Mouse (Mus musculus): ENCODE data around the gene Sh3kbp1. TPM values are rescaled to one million over a fixed set of nuclear protein-coding genes. Genes with fewer than 3 reads are reported as not detected.

The Sh3kbp1 gene
- total RNA-seq, 2 experiments from 2014 or later = 143 to 157 TPM

- intact Hi-C loops (cut with DNase I) = no loop called here
- no peak for DNase-seq
These were observed 49.2 kb downstream of the Sh3kbp1 start for GRCm38 (mm10) chrX:159676242-159676641.

GRCm38 (mm10) chrX:159677585-159678319 lies 50.7 kb downstream of the Sh3kbp1 start:
- intact Hi-C loops (cut with DNase I) = no loop called here
- no peak for DNase-seq

- intact Hi-C loops (cut with DNase I) = no loop called here
- no peak for DNase-seq
These were observed 51.3 kb downstream of the Sh3kbp1 start for GRCm38 (mm10) chrX:159678320-159678835.

GRCm38 (mm10) chrX:159685521-159685920 lies 58.4 kb downstream of the Sh3kbp1 start:
- DNase-seq = no peak
- intact Hi-C loops (cut with DNase I) = no loop called here

DNA sequence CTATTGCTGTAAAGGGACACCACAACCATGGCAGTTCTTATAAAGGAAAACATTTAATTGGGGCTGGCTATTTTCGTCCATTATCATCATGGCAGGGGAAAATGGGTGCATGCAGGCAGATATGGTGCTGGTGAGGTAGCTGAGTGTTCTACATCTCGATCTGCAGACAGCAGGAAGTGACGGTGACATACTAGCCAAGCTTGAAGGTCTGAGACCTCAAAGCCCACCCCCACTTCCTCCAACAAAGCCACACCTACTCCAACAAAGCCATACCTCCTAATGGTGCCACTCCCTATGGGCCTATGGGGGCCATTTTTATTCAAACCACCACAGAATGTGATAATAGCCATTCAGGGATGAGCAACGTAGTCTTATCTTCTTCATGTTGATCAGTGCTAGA lies 59.8 kb downstream of the Sh3kbp1 start:
- DNase-seq = no peak

DNA sequence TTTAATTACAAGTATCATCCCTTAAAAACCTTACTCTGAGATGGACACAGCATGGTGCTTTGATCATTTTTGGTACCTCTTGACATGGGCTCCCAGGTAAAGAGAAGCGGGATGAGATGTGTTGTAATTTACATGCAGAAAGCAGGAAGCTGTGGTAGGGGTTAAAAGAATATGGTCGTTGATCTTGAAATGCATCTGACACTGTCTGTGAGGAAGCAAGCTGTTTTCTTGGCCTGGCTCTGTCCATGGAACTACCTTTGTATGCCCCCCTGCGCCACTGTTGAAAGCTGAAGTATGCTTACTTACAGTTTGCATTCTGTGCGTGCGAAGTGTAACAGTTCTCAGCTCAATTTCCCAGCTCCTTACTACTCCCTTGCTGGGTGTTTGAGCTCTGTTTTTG lies 61.6 kb downstream of the Sh3kbp1 start:
- no peak for DNase-seq
- intact Hi-C loops (cut with DNase I) = no loop called here

More for the DNA sequence above, 59.8 kb downstream of the Sh3kbp1 start:
- intact Hi-C loops (cut with DNase I) = no loop called here

DNA sequence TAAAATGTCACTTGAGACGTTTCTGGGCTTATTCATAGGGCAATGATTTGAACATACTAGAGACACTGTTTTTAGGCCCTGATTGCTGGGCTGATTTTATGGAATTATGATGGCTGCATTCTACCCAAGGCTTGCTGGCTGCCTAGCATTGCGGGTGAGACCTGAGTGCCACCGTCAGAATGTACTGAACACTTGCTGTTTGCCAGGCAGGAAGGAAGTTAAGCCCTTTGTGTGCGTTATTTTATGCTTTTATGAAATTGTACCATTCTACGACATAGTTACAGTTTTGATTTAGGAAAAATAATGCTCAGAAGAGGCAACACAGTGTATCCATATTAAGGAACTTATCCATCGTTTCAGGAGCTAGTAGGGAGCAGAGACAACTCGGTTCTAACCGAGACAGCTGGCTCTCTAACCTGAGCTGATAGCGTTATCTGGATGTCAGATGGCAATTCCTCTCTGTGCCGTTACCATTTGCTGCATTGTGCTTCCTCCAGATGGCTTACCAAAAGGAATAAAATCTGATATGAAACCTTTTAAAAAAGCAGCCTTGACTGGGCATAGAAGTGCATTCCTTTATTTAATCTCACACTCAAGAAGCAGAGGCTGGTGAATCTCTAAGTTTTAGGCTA lies 62.8 kb downstream of the Sh3kbp1 start:
- intact Hi-C loops (cut with DNase I) = no loop called here
- no peak for DNase-seq

- intact Hi-C loops (cut with DNase I) = no loop called here
These were observed 66.1 kb downstream of the Sh3kbp1 start for GRCm38 (mm10) chrX:159693126-159693525.

GRCm38 (mm10) chrX:159696545-159696944 lies 69.5 kb downstream of the Sh3kbp1 start:
- no peak for DNase-seq
- intact Hi-C loops (cut with DNase I) = no loop called here

More at GRCm38 (mm10) chrX:159693126-159693525, 66.1 kb downstream of the Sh3kbp1 start:
- DNase-seq = no peak

DNA sequence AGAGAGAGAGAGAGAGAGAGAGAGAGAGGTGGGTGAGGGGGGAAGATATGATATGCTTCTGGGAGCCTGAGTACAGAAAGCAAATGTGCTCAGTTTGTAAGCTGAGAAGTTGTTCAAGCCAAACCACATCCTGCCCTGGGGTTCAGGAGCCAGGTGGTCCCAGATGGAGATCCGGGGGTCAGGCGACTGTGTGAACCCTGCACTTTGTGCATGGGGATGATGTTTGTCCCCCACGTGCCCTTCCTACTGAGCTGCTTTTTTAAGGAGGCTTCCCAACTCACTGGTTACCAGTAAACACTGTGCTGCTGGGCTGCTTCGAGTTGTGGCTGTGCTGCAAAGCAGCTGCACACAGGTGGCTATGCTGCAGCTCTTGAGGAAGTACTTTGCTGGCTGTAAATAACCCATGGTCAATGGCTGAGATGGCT lies 70.0 kb downstream of the Sh3kbp1 start:
- peak; percentile 6 to 10 for DNase-seq
- intact Hi-C loops (cut with DNase I) = no loop called here

DNA sequence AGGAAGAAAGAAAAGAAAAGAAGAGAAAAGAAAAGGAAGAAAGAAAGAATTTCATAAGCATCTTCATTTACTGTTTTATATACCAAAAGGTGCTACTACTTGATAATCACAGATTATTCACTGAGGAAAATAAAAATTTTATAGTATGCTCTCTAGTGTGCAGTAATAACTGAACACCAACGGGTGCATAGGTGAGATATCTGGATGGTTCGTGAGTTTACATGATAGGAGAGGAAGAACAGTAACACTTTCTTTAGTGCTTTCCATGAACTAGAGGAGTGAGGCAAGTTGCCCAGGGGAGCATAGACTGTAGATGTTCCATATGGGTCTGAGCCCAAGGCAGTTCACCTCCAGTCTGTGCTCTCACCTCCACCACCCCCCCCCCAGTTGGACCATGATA lies 75.8 kb downstream of the Sh3kbp1 start:
- intact Hi-C loops (cut with DNase I) = no loop called here
- DNase-seq = no peak

GRCm38 (mm10) chrX:159704381-159705004 lies 77.4 kb downstream of the Sh3kbp1 start:
- DNase-seq = no peak
- intact Hi-C loops (cut with DNase I) = no loop called here

DNA sequence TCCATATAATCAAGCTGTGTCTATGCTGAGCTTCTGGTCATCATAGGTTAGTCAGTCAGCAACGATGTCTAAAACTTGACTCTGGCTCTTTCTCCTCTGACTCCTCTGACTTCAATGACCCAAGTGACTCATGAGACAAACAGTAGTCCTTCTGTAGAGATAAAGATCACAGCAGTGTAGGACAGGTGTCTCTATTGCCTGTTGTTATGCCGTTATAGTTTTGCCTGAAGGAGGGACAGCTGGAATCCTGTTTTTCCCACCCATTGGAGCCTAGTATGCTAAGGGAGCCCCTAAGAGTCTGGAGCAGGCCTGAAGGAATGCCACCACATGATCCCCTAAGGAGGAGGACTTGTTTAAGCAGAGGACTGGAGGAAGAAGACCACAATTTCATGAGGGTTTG lies 78.3 kb downstream of the Sh3kbp1 start:
- no peak for DNase-seq
- intact Hi-C loops (cut with DNase I) = no loop called here

DNA sequence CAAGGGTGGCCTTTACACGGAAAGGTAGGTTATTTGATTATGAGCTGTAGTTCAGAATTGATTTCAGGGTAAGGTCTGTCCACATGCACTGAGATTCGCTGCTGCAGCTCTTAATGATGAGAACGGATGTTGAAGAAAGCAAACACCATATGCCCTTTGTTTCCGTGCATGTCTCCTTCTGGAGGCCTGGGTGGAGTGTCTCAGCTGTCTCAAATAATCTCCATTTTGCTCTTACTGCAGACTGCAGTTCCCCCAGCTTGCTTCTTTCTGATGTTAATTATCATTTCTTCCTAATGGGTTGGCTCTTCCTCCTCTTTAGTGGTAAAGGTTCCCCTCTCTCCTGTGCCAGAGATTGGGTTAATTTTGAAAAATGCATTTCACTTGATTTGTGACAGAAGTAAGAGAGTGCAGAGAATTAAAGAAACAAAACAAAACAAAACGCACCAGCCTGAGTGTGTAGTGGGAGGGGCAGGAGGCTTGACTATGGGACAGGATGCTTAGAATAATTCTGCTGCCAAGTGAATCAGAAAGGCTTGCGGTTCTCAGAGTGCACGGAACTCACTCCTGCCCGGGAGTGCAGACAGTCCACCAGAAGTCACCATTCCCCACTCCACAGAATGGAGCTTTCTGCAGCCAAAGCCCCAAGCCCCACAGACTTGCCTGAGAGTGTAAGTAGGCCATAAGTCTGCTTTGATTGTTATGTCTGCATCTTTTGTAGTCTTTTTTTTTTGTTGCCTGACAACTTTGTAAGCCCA lies 81.2 kb downstream of the Sh3kbp1 start:
- intact Hi-C loops (cut with DNase I) = no loop called here
- DNase-seq = no peak

DNA sequence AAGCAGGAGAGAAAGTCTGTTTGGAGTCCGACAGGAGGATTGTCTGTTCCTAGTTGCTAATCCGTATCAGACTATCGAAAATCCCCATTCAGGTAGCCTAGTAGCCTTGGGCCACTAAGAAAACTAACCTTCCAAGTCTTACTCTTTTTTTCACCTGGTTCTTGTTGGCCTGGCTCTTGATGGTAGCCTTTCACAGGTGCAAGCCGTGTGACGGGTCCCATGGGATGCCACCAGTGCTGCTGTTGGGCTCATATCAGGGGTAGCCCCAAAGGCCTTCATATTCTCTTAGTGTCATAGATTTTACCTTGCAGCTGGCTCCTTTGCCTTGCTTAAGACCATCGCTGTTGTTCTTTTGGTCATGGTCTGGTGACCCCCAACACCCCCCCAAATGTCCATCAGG lies 82.2 kb downstream of the Sh3kbp1 start:
- intact Hi-C loops (cut with DNase I) = no loop called here
- no peak for DNase-seq

DNA sequence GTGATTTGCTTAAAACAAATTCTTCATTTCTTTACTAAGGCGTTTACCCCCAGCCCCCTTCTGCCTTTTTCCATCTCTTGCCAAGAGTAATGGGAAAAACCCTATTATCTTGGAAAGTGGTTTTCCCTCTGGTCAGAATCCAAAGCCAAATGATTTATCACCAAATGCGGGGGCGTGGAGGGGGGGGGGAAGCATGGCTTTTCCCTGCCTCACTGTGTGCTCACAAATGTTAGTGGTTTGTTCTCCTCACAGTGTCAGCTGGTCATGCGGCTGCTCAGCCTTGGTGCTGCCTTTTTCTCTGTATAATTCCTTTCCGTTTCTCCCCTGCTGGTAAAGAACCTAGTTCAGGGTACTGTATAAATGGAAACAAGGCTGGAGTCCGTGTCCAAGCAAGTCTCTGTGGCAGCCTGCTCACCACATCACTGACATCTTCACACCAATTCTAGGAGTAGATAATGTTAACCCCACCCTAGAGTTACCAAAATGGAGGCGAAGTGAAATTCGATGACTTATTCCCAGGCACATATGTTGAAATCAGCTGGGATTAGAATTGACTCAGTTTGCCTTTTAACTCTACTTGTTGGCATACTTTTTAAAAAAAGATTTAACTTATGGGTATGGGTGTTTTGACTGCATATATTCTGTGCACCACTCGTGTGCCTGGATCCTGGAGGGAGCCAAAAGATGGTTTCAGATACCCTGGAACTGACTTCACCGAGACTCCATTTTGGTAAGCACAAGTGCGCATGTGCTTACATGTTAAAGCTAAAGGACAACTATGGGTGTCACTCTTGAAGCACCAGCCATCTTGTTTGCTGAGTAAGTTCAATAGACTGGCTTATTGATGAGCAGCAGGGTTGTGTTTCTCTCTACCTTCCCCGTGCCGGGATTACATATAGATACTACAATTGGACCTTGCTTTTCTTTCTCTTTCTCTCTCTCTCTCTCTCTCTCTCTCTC lies 84.3 kb downstream of the Sh3kbp1 start:
- intact Hi-C loops (cut with DNase I) = no loop called here
- DNase-seq = no peak

DNA sequence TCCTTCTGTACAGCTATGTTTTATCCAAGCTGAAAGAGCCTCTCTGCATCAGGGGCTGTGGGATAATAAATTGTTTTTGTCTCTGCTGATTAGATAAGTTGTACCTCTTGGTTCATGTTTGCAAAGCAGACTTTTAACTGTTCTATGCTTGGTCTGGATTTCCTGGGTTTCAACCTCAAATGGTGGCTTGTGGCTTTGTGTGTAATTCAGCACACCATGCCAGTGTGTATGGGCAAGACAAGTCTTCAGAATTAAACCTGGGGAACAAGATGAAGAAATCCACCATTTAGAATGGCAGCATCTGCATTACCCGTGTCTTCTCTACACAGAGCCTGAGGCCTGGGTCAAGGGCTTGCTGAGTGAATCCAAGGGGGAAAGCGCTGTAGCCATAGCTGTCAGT lies 86.1 kb downstream of the Sh3kbp1 start:
- intact Hi-C loops (cut with DNase I) = no loop called here
- DNase-seq = no peak

- no peak for DNase-seq
- intact Hi-C loops (cut with DNase I) = no loop called here
These were observed 94.3 kb downstream of the Sh3kbp1 start for GRCm38 (mm10) chrX:159721390-159721789.

DNA sequence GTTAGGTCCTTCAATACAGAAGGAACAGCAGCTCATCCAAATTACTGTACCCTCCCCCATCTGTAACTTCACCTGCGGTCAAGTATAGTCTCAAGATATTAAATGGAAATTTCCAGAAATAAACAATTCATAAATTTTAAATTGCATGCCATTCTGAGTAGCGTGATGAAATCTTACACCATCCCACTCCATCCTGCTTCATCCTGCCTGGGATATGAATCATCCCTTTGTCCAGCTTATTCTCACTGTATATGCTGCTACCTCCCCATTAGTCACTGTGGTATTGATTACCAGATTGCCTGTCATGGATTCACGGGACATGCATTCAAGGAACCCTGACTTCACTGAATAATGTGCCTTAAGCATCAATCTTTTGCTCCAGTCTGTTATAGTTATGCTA lies 104.3 kb downstream of the Sh3kbp1 start:
- intact Hi-C loops (cut with DNase I) = no loop called here
- no peak for DNase-seq

DNA sequence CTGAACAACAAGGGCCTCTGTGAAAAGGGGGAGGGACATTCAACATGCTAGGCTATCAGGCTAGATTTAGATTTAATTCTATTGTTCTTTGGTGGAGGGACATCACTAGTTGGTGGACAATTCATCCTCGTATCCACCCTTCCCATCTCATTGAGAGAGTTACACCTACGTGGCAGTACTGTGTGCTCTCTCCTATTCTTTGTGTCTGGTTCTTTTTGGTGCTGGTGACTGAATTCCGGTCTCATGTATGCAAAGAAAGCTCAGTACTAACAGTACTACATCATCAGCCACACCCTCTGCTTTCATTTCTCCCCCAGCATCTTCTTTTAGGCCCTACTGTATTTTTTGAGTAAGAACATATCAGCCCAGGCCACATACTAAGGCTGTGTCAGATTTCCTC lies 105.8 kb downstream of the Sh3kbp1 start:
- no peak for DNase-seq
- intact Hi-C loops (cut with DNase I) = no loop called here

Measured in heart, postnatal 14 days (tissue).